Mouse (Mus musculus) lung, postnatal 25 days (tissue): ENCODE results near the gene Snd1.

ENCODE experiments used
- DNase-seq: peaks from one replicate; pipeline ENCODE4 v3.0.0; 2022; ENCODE audit warnings: low spot score

Snd1 gene

DNA sequence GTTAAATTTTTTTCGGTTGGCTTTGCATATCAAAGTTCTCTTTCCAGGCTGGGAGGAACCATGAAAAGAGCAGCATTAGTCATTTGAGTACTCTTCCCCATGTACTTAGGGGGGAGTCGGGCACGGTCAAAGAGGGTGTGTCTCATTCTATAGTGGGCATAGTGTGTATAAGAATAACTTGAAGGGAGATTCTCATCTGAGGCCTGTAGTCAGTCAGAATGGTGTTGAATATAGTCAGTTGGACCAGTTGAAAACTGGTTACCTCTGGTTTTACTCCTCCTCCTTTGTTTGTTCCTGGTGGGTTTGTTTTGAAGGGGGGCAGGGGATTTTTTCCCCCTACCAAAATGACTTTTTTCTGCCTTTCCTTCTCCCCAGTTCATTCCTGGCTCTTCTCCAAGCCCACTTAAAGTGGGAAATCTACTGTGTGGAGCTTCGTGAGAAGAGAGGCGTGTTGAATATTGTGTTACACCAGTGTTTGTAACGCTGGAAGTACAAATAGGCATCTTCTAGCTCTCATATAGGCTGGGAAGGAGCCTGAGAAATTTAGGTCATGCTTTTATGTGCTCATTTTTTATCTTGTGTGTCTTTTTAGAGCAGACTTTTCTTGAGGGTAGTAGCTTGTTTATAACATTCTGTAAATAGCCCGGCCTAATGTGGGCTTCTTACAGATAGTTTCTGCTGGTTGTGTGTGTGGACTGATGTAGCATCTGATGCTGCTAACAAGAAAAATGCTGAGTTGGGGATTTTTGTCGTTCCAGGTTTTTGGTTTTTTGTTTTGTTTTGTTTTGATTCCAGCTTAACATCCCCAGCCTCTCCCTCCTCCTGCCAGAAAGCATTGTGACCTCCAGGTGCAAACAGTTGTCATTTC, 231.4 kb downstream of the Snd1 start:
- no peak for DNase-seq

- DNase-seq, result no peak
These were observed 232.1 kb downstream of the Snd1 start for GRCm38 (mm10) chr6:28706976-28707592.

- DNase-seq, result no peak
These were observed 235.1 kb downstream of the Snd1 start for GRCm38 (mm10) chr6:28710035-28710434.

GRCm38 (mm10) chr6:28717203-28717844, 242.4 kb downstream of the Snd1 start:
- DNase-seq, result no peak

DNA sequence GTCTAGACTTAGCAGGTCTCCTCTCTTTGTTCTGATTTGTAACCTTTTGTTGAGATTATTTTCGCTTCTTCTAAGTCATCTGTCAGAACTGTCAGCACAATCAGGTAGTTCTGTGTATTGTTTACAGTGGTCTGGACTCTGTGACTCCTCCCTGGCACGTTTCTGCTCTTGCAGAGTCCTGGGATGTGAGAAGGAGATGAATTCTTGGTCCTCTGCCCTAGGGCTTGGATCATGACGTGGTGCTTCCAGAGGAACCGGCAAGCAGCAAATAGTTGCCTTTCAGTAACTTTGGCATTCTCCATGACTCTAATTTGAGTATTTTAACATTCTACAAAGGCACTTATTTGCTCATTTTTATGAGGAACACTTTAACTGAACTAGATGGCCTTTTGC, 242.9 kb downstream of the Snd1 start:
- no peak for DNase-seq

DNA sequence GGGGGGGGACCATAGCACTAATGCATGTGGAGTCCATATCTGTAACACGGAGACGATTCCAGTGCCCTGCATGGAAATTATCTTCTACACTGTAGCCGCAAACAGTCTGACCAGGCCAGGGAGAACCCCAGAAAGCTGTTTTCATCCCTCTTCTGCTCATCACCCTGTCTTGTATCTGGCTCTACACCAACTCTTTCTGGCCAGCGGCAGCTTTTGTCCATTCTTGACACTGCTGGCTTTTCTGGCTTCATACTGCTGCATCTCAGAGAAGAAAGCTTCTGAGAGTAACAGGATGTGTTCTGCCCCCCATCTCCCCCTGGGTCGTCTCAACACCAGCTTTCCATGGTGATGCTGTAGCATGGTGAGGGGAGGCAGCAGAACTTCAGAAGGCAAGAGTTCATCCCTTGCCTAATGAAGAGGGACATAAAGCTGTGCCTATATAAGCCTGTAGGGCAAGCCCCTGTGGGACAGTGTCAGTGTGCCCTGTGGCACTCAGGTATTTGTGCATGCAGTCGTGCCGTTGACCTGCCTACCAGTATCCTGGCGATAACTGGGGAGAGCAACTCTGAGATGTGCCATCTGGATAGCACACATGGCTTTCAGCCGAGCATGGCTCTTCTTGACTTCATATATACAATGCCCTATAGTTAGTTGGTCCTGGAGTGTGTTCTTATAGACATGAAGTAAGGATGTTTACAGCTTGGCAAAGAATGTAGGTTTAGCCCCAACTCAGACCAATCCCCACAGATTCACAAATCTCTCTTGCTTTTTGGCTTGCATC, 245.6 kb downstream of the Snd1 start:
- DNase-seq, result no peak

DNA sequence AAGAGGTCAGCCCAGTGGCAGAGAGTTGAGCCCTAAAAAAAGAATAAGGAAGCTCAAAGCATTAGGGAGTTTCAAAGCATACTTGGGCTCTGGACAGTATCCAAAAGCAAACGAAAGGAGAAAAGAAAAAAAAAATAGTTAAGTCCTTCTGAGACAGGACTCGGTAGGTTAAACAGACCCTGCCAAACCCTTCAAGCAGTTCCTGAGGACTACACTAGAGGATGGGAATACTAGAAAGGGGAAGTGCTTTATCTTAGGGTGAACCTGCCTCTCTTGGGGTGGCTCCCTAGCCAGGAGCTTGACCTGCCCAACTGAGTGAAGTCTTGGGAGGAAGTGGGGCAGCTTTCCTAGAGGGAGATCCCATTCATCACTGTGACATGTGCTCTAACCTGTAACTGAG, 248.1 kb downstream of the Snd1 start:
- no peak for DNase-seq

DNA sequence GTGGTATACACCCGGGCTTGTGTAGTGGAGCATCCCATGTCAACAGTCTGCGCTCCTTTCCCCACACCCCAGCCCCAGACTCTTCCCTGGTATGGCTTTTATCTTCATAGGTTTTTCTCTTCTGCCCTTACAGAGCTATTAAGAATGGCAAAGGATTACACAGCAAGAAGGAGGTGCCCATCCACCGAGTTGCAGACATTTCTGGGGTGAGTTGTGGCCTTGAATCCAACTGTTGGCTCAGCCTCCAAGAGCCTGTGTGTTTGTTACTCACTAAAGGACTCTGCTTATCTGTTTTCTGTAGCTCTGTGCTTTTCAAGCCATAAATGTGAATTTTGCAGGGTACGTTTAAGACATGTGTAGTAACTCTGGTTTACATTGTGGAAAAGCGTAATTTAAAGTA, 249.8 kb downstream of the Snd1 start:
- no peak for DNase-seq

- no peak for DNase-seq
These were observed 254.3 kb downstream of the Snd1 start for GRCm38 (mm10) chr6:28729236-28729635.

GRCm38 (mm10) chr6:28729649-28730048, 254.7 kb downstream of the Snd1 start:
- no peak for DNase-seq

DNA sequence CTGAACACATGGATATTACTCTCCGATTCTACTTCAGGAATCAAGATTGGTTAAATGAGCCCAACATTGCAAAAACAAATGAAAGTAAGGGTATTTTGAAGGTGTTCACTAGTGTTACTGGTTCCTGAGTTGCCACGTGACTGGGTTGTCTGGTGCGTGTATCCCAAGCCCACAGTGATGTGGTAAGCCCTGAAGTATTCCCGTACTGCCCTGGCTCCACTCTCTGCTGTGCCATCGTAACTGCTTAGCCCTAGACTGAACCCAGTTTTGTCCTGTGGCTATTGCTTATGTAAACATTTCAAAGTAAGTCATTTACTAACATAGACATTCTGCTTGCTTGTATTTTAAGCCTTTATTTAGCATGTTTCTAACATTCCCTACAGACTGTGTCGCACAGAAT, 256.3 kb downstream of the Snd1 start:
- DNase-seq, result no peak

GRCm38 (mm10) chr6:28733884-28734647, 259.1 kb downstream of the Snd1 start:
- DNase-seq, result peak; percentile 64

- no peak for DNase-seq
These were observed 260.2 kb downstream of the Snd1 start for GRCm38 (mm10) chr6:28735116-28735515.

- no peak for DNase-seq
These were observed 261.7 kb downstream of the Snd1 start for GRCm38 (mm10) chr6:28736665-28737064.

- peak; percentile 29 for DNase-seq
These were observed 262.7 kb downstream of the Snd1 start for GRCm38 (mm10) chr6:28737601-28738000.

DNA sequence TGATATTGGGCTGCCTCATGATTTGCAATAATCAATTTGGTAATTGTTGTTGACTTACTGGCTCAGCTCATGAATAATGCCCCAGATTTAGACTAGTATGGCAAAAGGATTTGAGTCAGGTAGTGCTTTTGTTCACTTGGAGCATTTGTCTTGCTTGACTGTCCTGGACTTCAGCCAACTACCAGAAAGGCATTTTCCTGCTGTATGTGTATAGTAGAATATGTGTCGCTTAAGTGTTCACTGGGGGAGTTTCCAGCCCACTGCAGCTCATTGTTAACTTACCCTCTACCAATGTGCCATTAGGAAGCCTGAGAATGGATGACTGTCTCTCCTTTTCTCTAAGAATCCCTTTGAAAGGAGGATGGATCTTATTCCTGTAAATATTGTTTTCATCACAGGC, 268.6 kb downstream of the Snd1 start:
- DNase-seq, result no peak

GRCm38 (mm10) chr6:28745864-28746263, 270.9 kb downstream of the Snd1 start:
- DNase-seq, result no peak

GRCm38 (mm10) chr6:28747025-28747424, 272.1 kb downstream of the Snd1 start:
- DNase-seq, result no peak

- DNase-seq, result no peak
These were observed 273.2 kb downstream of the Snd1 start for GRCm38 (mm10) chr6:28747931-28748670.

GRCm38 (mm10) chr6:28749224-28749623, 274.3 kb downstream of the Snd1 start:
- DNase-seq, result no peak

DNA sequence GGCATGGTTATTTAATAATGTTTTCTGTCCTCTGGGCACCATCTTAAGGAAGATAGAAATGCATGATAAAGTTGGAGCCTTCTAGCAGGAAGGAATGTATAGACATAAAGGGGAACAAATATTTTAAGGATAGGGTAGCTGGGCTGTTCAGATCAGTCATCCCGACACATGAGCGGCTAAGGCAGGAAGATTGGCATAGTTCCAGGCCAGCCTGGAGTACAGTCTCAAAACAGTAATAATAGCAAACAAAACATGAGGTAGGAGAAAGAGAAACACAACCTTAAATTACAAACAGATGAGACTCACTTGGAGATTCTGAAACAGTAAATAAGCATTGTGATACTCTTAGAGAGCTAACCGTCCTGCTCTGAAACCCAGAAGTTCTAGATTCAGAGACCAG, 276.2 kb downstream of the Snd1 start:
- no peak for DNase-seq
